Mouse (Mus musculus) megakaryocyte, embryonic 14.5 days (primary cell): ENCODE measurements around the gene Dab2ip.

Experiments used
- FLI1 ChIP-seq: IDR thresholded peaks from 2 replicates; pipeline ENCODE4 v1.6.1; 2012; ENCODE audit warnings: low read length, inconsistent platforms, mixed read lengths
- GATA1 ChIP-seq: IDR thresholded peaks from 3 replicates; pipeline ENCODE4 v1.6.1; 2012; ENCODE audit warnings: mixed read lengths, low read length, inconsistent platforms, borderline replicate concordance

GRCm38 (mm10) chr2:35614411-35614810 lies 56.3 kb downstream of the Dab2ip start:
- TF ChIP-seq GATA1 (no peak), FLI1 (no peak)
